Mouse (Mus musculus): ENCODE measurements around the gene Ccdc22. TPM values are rescaled to one million over a fixed set of nuclear protein-coding genes. Genes with fewer than 3 reads are reported as not detected.
A peak's percentile ranks its signal among the peaks of the same experiment; 100 is the strongest.

The Ccdc22 gene
- polyA plus RNA-seq, 1 experiment from 2014 or later, result 18.2 TPM

GRCm38 (mm10) chrX:7574885-7575231, 30.5 kb downstream of the Ccdc22 start:
- no peak for DNase-seq (ENCODE audit: low spot score)

DNA sequence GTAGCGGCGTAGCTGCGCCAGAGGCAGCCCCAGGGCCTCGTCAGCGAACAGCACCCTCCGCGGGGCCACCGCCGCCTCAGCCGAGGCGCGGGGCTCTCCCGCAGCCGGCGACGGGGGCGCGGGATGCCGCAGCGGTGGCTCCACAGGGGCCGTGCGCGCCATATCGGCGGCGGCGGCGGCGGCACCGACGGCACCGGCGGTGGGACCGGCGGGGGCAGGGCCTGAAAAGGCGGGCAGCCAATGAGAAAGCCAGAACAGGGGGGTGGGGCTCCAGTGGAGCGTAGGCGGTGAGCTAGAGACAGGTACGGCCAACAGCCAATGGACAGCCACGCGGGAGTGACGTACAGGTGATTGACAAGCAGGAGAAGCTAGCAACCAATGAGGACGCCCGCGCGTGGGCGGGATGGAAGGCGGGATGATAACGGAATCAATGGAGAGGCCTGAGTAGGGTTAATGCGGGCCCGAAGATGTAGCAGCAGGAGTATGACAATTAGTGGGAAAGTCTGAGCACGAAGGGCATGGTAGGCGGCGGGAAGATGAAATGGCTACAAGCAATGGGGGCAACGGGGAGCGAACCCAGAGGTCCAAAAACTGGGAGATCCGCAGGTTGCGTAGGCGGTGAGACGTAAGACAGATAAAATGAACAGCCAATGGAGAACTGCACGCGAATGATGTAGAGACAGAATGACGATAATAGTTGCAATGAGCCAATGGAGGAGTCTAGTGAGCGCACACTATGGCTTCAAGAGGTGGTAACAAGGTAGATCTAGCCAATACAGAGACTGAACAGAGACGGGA, 31.0 kb downstream of the Ccdc22 start, which contains the start of gene Ppp1r3f:
Gene Ppp1r3f (minus strand): TSS at position 197 of the 798 bp plus-strand sequence.
- H3K4me3 ChIP-seq (ENCODE audit: low read depth, low read length), result peak within 1 kb of the TSS; percentile 57
- peak within 1 kb of the TSS; percentile 61 for H3K4me2 ChIP-seq (replicated peaks; ENCODE audit: low read depth, low read length)
- WGBS, result 18% methylated on average over 33 of the region's 65 CpGs
- no peaks in the 10 kb centered on the region for H3K27me3 ChIP-seq (replicated peaks; ENCODE audit: insufficient read depth, low read length)
- peak within 1 kb of the TSS; percentile 43; the same call in 1 of the 2 replicates for H3K9ac ChIP-seq (replicated peaks; ENCODE audit: low read depth)
- ATAC-seq (peak; percentile 99), DNase-seq (ENCODE audit: low spot score) (peak; percentile 93)
- peak within 1 kb of the TSS; percentile 82 for H3K27ac ChIP-seq (ENCODE audit: low read length)
- H3K36me3 ChIP-seq (ENCODE audit: insufficient read depth, low read length), result no peaks in the 10 kb centered on the region
- no peak for TF ChIP-seq EP300 (IDR thresholded peaks at IDR 0.05)
- no peak for TF ChIP-seq CTCF (IDR thresholded peaks at IDR 0.05)
- no peaks in the 10 kb centered on the region for H3K4me1 ChIP-seq (ENCODE audit: insufficient read depth, low read depth, low read length)
- no peaks in the 10 kb centered on the region for H3K9me3 ChIP-seq (ENCODE audit: low read length)

More at GRCm38 (mm10) chrX:7574885-7575231, 30.5 kb downstream of the Ccdc22 start:
- no peaks in the 10 kb centered on the region for H3K27me3 ChIP-seq (replicated peaks; ENCODE audit: insufficient read depth, low read length)
- H3K27ac ChIP-seq (ENCODE audit: low read length), result no peak overlapping the region
- 40% methylated on average over 2 of the region's 6 CpGs for WGBS
- H3K4me1 ChIP-seq (ENCODE audit: insufficient read depth, low read depth, low read length), result no peaks in the 10 kb centered on the region
- no peak for ATAC-seq
- H3K4me2 ChIP-seq (replicated peaks; ENCODE audit: low read depth, low read length), result peak overlapping the region; percentile 61
- H3K9ac ChIP-seq (replicated peaks; ENCODE audit: low read depth), result no peak overlapping the region
- TF ChIP-seq EP300 (IDR thresholded peaks at IDR 0.05) (no peak), CTCF (IDR thresholded peaks at IDR 0.05) (no peak)
- no peaks in the 10 kb centered on the region for H3K9me3 ChIP-seq (ENCODE audit: low read length)
- H3K36me3 ChIP-seq (ENCODE audit: insufficient read depth, low read length), result no peaks in the 10 kb centered on the region
- H3K4me3 ChIP-seq (ENCODE audit: low read depth, low read length), result no peak overlapping the region; the same call in 1 of the 2 replicates

- ATAC-seq (peak; percentile 78), DNase-seq (ENCODE audit: low spot score) (peak; percentile 38)
- TF ChIP-seq CTCF (IDR thresholded peaks at IDR 0.05) (no peak), EP300 (IDR thresholded peaks at IDR 0.05) (no peak)
- Histone ChIP-seq H3K4me2 (replicated peaks; ENCODE audit: low read depth, low read length) (peak within 1 kb of the TSS; percentile 61), H3K36me3 (ENCODE audit: insufficient read depth, low read length) (no peaks in the 10 kb centered on the region), H3K27me3 (replicated peaks; ENCODE audit: insufficient read depth, low read length) (no peaks in the 10 kb centered on the region), H3K4me3 (ENCODE audit: low read depth, low read length) (peak within 1 kb of the TSS; percentile 57), H3K9me3 (ENCODE audit: low read length) (no peaks in the 10 kb centered on the region), H3K27ac (ENCODE audit: low read length) (peak within 1 kb of the TSS; percentile 82), H3K9ac (replicated peaks; ENCODE audit: low read depth) (peak within 1 kb of the TSS; percentile 43; the same call in 1 of the 2 replicates), H3K4me1 (ENCODE audit: insufficient read depth, low read depth, low read length) (no peaks in the 10 kb centered on the region)
- WGBS, result 37% methylated on average over 34 of the region's 72 CpGs
Observed at GRCm38 (mm10) chrX:7573176-7574086, 31.9 kb downstream of the Ccdc22 start, which contains the start of gene Foxp3. Gene Foxp3 (plus strand): TSS chrX:7573644.

GRCm38 (mm10) chrX:7572466-7572865, 32.9 kb downstream of the Ccdc22 start:
- Histone ChIP-seq H3K4me1 (ENCODE audit: insufficient read depth, low read depth, low read length) (no peaks in the 10 kb centered on the region), H3K4me2 (replicated peaks; ENCODE audit: low read depth, low read length) (no peak overlapping the region), H3K4me3 (ENCODE audit: low read depth, low read length) (no peak overlapping the region), H3K9ac (replicated peaks; ENCODE audit: low read depth) (no peak overlapping the region), H3K27me3 (replicated peaks; ENCODE audit: insufficient read depth, low read length) (no peaks in the 10 kb centered on the region), H3K36me3 (ENCODE audit: insufficient read depth, low read length) (no peaks in the 10 kb centered on the region), H3K9me3 (ENCODE audit: low read length) (no peaks in the 10 kb centered on the region), H3K27ac (ENCODE audit: low read length) (no peak overlapping the region)
- TF ChIP-seq CTCF (IDR thresholded peaks at IDR 0.05) (no peak), EP300 (IDR thresholded peaks at IDR 0.05) (no peak)
- 67% methylated on average over 10 of the region's 10 CpGs for WGBS
- no peak for DNase-seq (ENCODE audit: low spot score)
- ATAC-seq, result no peak

- DNase-seq (ENCODE audit: low spot score) (no peak), ATAC-seq (no peak)
- no peak for TF ChIP-seq CTCF (IDR thresholded peaks at IDR 0.05)
- no peak for TF ChIP-seq EP300 (IDR thresholded peaks at IDR 0.05)
- H3K4me1 ChIP-seq (ENCODE audit: insufficient read depth, low read depth, low read length), result no peaks in the 10 kb centered on the region
- H3K9me3 ChIP-seq (ENCODE audit: low read length), result no peaks in the 10 kb centered on the region
- WGBS, result 81% methylated on average over 9 of the region's 9 CpGs
- no peak overlapping the region for H3K9ac ChIP-seq (replicated peaks; ENCODE audit: low read depth)
- H3K4me2 ChIP-seq (replicated peaks; ENCODE audit: low read depth, low read length), result no peak overlapping the region
- no peak overlapping the region for H3K4me3 ChIP-seq (ENCODE audit: low read depth, low read length)
- no peaks in the 10 kb centered on the region for H3K36me3 ChIP-seq (ENCODE audit: insufficient read depth, low read length)
- no peak overlapping the region for H3K27ac ChIP-seq (ENCODE audit: low read length)
- H3K27me3 ChIP-seq (replicated peaks; ENCODE audit: insufficient read depth, low read length), result no peaks in the 10 kb centered on the region
Observed at GRCm38 (mm10) chrX:7571565-7572136, 33.7 kb downstream of the Ccdc22 start.
